Mouse (Mus musculus): ENCODE measurements around the gene Zfp771. TPM values are rescaled to one million over a fixed set of nuclear protein-coding genes. Genes with fewer than 3 reads are reported as not detected.

The Zfp771 gene
- polyA plus RNA-seq, 1 experiment: 14.4 TPM

GRCm38 (mm10) chr7:127280092-127280491 lies 36.0 kb downstream of the Zfp771 start:
- no peaks in the 10 kb centered on the region for H3K4me1 ChIP-seq (ENCODE audit: control insufficient read depth, insufficient read depth, insufficient read length, low read length)
- no peak overlapping the region for H3K4me3 ChIP-seq (ENCODE audit: insufficient read depth, low read depth, low read length)
- H3K27ac ChIP-seq (replicated peaks; ENCODE audit: low read depth, low read length): no peak overlapping the region

- Histone ChIP-seq H3K27ac (replicated peaks; ENCODE audit: low read depth, low read length) (no peak overlapping the region), H3K4me1 (ENCODE audit: control insufficient read depth, insufficient read depth, insufficient read length, low read length) (no peaks in the 10 kb centered on the region), H3K4me3 (ENCODE audit: insufficient read depth, low read depth, low read length) (no peak overlapping the region)
These were observed 37.0 kb downstream of the Zfp771 start for GRCm38 (mm10) chr7:127281114-127281513.

- Histone ChIP-seq H3K4me1 (ENCODE audit: control insufficient read depth, insufficient read depth, insufficient read length, low read length) (no peaks in the 10 kb centered on the region), H3K27ac (replicated peaks; ENCODE audit: low read depth, low read length) (no peak overlapping the region), H3K4me3 (ENCODE audit: insufficient read depth, low read depth, low read length) (no peak overlapping the region)
These were observed 38.1 kb downstream of the Zfp771 start for GRCm38 (mm10) chr7:127282190-127282589.

GRCm38 (mm10) chr7:127285154-127285553 lies 41.1 kb downstream of the Zfp771 start:
- H3K4me1 ChIP-seq (ENCODE audit: control insufficient read depth, insufficient read depth, insufficient read length, low read length): no peaks in the 10 kb centered on the region
- no peak overlapping the region for H3K4me3 ChIP-seq (ENCODE audit: insufficient read depth, low read depth, low read length)
- H3K27ac ChIP-seq (replicated peaks; ENCODE audit: low read depth, low read length): no peak overlapping the region

GRCm38 (mm10) chr7:127287940-127288339 lies 43.9 kb downstream of the Zfp771 start:
- H3K4me1 ChIP-seq (ENCODE audit: control insufficient read depth, insufficient read depth, insufficient read length, low read length): no peaks in the 10 kb centered on the region
- no peak overlapping the region for H3K4me3 ChIP-seq (ENCODE audit: insufficient read depth, low read depth, low read length)
- H3K27ac ChIP-seq (replicated peaks; ENCODE audit: low read depth, low read length): no peak overlapping the region

GRCm38 (mm10) chr7:127289306-127289705 lies 45.2 kb downstream of the Zfp771 start:
- Histone ChIP-seq H3K27ac (replicated peaks; ENCODE audit: low read depth, low read length) (no peak overlapping the region), H3K4me1 (ENCODE audit: control insufficient read depth, insufficient read depth, insufficient read length, low read length) (no peaks in the 10 kb centered on the region), H3K4me3 (ENCODE audit: insufficient read depth, low read depth, low read length) (no peak overlapping the region)

GRCm38 (mm10) chr7:127290142-127290541 lies 46.1 kb downstream of the Zfp771 start:
- no peak overlapping the region for H3K27ac ChIP-seq (replicated peaks; ENCODE audit: low read depth, low read length)
- no peak overlapping the region for H3K4me3 ChIP-seq (ENCODE audit: insufficient read depth, low read depth, low read length)
- no peaks in the 10 kb centered on the region for H3K4me1 ChIP-seq (ENCODE audit: control insufficient read depth, insufficient read depth, insufficient read length, low read length)

GRCm38 (mm10) chr7:127296098-127296497 lies 52.0 kb downstream of the Zfp771 start, which contains the start of gene Itgal:
Gene Itgal (plus strand): TSS chr7:127296260.
- peak within 1 kb of the TSS; percentile 7; the same call in 1 of the 2 replicates for H3K4me3 ChIP-seq (ENCODE audit: insufficient read depth, low read depth, low read length)
- H3K4me1 ChIP-seq (ENCODE audit: control insufficient read depth, insufficient read depth, insufficient read length, low read length): no peaks in the 10 kb centered on the region
- no peak within 1 kb of the TSS for H3K27ac ChIP-seq (replicated peaks; ENCODE audit: low read depth, low read length)

GRCm38 (mm10) chr7:127296786-127297555 lies 52.9 kb downstream of the Zfp771 start:
- Histone ChIP-seq H3K4me3 (ENCODE audit: insufficient read depth, low read depth, low read length) (no peak overlapping the region), H3K27ac (replicated peaks; ENCODE audit: low read depth, low read length) (no peak overlapping the region), H3K4me1 (ENCODE audit: control insufficient read depth, insufficient read depth, insufficient read length, low read length) (no peaks in the 10 kb centered on the region)

GRCm38 (mm10) chr7:127297586-127298193 lies 53.6 kb downstream of the Zfp771 start:
- no peaks in the 10 kb centered on the region for H3K4me1 ChIP-seq (ENCODE audit: control insufficient read depth, insufficient read depth, insufficient read length, low read length)
- no peak overlapping the region for H3K27ac ChIP-seq (replicated peaks; ENCODE audit: low read depth, low read length)
- no peak overlapping the region for H3K4me3 ChIP-seq (ENCODE audit: insufficient read depth, low read depth, low read length)

Other genes starting within 250 kb of the Zfp771 start
- 27.9 and 52.7 TPM in 2 replicates for gene Mvp, start 229.7 kb upstream of the Zfp771 start, polyA plus RNA-seq (2012; ENCODE audit: insufficient read depth, insufficient read length, missing spikeins)
- 14.1 TPM in 1 of 2 replicates, not detected in the other for gene Pagr1b, start 227.8 kb upstream of the Zfp771 start, polyA plus RNA-seq (2012; ENCODE audit: insufficient read depth, insufficient read length, missing spikeins)
- gene Pagr1a, start 226.9 kb upstream of the Zfp771 start, polyA plus RNA-seq (2012; ENCODE audit: insufficient read depth, insufficient read length, missing spikeins): 5.9 and 26.0 TPM in 2 replicates
- gene Gm42742, start 223.2 kb upstream of the Zfp771 start, polyA plus RNA-seq (2012; ENCODE audit: insufficient read depth, insufficient read length, missing spikeins): 12.4 TPM in 1 of 2 replicates, not detected in the other
- gene Prrt2, start 223.1 kb upstream of the Zfp771 start, polyA plus RNA-seq (2012; ENCODE audit: insufficient read depth, insufficient read length, missing spikeins): 0.55 and 0.58 TPM in 2 replicates
- gene Maz, start 217.2 kb upstream of the Zfp771 start, polyA plus RNA-seq (2012; ENCODE audit: insufficient read depth, insufficient read length, missing spikeins): 23.3 and 33.6 TPM in 2 replicates
- gene Kif22, start 201.8 kb upstream of the Zfp771 start, polyA plus RNA-seq (2012; ENCODE audit: insufficient read depth, insufficient read length, missing spikeins): not detected in 2 replicates
- gene Zg16, start 156.9 kb upstream of the Zfp771 start, polyA plus RNA-seq (2012; ENCODE audit: insufficient read depth, insufficient read length, missing spikeins): not detected in 2 replicates
- gene AI467606, start 152.9 kb upstream of the Zfp771 start, polyA plus RNA-seq (2012; ENCODE audit: insufficient read depth, insufficient read length, missing spikeins): 0.96 and 1.8 TPM in 2 replicates
- gene Qprt, start 122.0 kb upstream of the Zfp771 start, polyA plus RNA-seq (2012; ENCODE audit: insufficient read depth, insufficient read length, missing spikeins): 0.75 and 1.5 TPM in 2 replicates
- 0.44 TPM in 1 of 2 replicates, not detected in the other for gene Spn, start 106.5 kb upstream of the Zfp771 start, polyA plus RNA-seq (2012; ENCODE audit: insufficient read depth, insufficient read length, missing spikeins)
- 15.3 and 17.4 TPM in 2 replicates for gene Cd2bp2, start 48.2 kb upstream of the Zfp771 start, polyA plus RNA-seq (2012; ENCODE audit: insufficient read depth, insufficient read length, missing spikeins)
- gene Tbc1d10b, start 35.8 kb upstream of the Zfp771 start, polyA plus RNA-seq (2012; ENCODE audit: insufficient read depth, insufficient read length, missing spikeins): 9.8 and 12.8 TPM in 2 replicates
- gene Mylpf, start 35.4 kb upstream of the Zfp771 start, polyA plus RNA-seq (2012; ENCODE audit: insufficient read depth, insufficient read length, missing spikeins): 335 and 418 TPM in 2 replicates
- gene Zfp553, start 11.2 kb upstream of the Zfp771 start, polyA plus RNA-seq (2012; ENCODE audit: insufficient read depth, insufficient read length, missing spikeins): 3.3 and 3.4 TPM in 2 replicates
- gene Sept1, start 11.1 kb upstream of the Zfp771 start, polyA plus RNA-seq (2012; ENCODE audit: insufficient read depth, insufficient read length, missing spikeins): 10.9 and 19.3 TPM in 2 replicates
- gene Dctpp1, start 16.4 kb downstream of the Zfp771 start, polyA plus RNA-seq (2012; ENCODE audit: insufficient read depth, insufficient read length, missing spikeins): 38.1 and 41.3 TPM in 2 replicates
- gene Sephs2, start 29.8 kb downstream of the Zfp771 start, polyA plus RNA-seq (2012; ENCODE audit: insufficient read depth, insufficient read length, missing spikeins): 125 and 144 TPM in 2 replicates
- gene Itgal, start 52.0 kb downstream of the Zfp771 start, polyA plus RNA-seq (2012; ENCODE audit: insufficient read depth, insufficient read length, missing spikeins): 1.1 and 2.3 TPM in 2 replicates
- 26.6 and 27.5 TPM in 2 replicates for gene Zfp768, start 101.3 kb downstream of the Zfp771 start, polyA plus RNA-seq (2012; ENCODE audit: insufficient read depth, insufficient read length, missing spikeins)
- 1.5 and 1.8 TPM in 2 replicates for gene Zfp747, start 131.8 kb downstream of the Zfp771 start, polyA plus RNA-seq (2012; ENCODE audit: insufficient read depth, insufficient read length, missing spikeins)
- gene 9130019O22Rik, start 142.9 kb downstream of the Zfp771 start, polyA plus RNA-seq (2012; ENCODE audit: insufficient read depth, insufficient read length, missing spikeins): 1.0 and 1.4 TPM in 2 replicates
- 3.4 and 3.6 TPM in 2 replicates for gene E430018J23Rik, start 149.4 kb downstream of the Zfp771 start, polyA plus RNA-seq (2012; ENCODE audit: insufficient read depth, insufficient read length, missing spikeins)
- gene Zfp764, start 162.5 kb downstream of the Zfp771 start, polyA plus RNA-seq (2012; ENCODE audit: insufficient read depth, insufficient read length, missing spikeins): 1.6 and 2.6 TPM in 2 replicates
- gene Zfp688, start 177.8 kb downstream of the Zfp771 start, polyA plus RNA-seq (2012; ENCODE audit: insufficient read depth, insufficient read length, missing spikeins): 4.1 and 6.6 TPM in 2 replicates
- 0.40 and 1.3 TPM in 2 replicates for gene Zfp689, start 204.9 kb downstream of the Zfp771 start, polyA plus RNA-seq (2012; ENCODE audit: insufficient read depth, insufficient read length, missing spikeins)
- 26.0 and 27.1 TPM in 2 replicates for gene Prr14, start 215.3 kb downstream of the Zfp771 start, polyA plus RNA-seq (2012; ENCODE audit: insufficient read depth, insufficient read length, missing spikeins)
- 16.5 and 18.2 TPM in 2 replicates for gene Fbrs, start 234.9 kb downstream of the Zfp771 start, polyA plus RNA-seq (2012; ENCODE audit: insufficient read depth, insufficient read length, missing spikeins)